Mouse (Mus musculus) ES-E14 (cell line): Measurements from ENCODE around the gene Hras.

ENCODE experiments used
- CHD2 ChIP-seq: IDR thresholded peaks from 2 replicates; pipeline ENCODE4 v1.6.1; 2014; ENCODE audit warnings: mild to moderate bottlenecking, low read depth, low read length, inconsistent platforms
- HCFC1 ChIP-seq: IDR thresholded peaks from 2 replicates; pipeline ENCODE4 v1.6.1; 2012; ENCODE audit warnings: low read length, inconsistent platforms, borderline replicate concordance; ENCODE audit not compliant: insufficient read depth
- ZC3H11A ChIP-seq: IDR thresholded peaks from 2 replicates; pipeline ENCODE4 v1.6.1; 2012; ENCODE audit warnings: low read depth, mild to moderate bottlenecking, inconsistent platforms, low read length, borderline replicate concordance
- ZNF384 ChIP-seq: IDR thresholded peaks from 2 replicates; pipeline ENCODE4 v1.6.1; 2012; ENCODE audit warnings: low read depth, low read length, inconsistent platforms

GRCm38 (mm10) chr7:141209526-141209925 lies 15.7 kb upstream of the Hras start:
- TF ChIP-seq HCFC1 (no peak), ZC3H11A (no peak), ZNF384 (no peak), CHD2 (no peak)
